Mouse (Mus musculus) bone marrow, adult 2 months (tissue): Measurements from ENCODE around the gene Grifin.

Experiments
- CTCF ChIP-seq: fragments of 200-500 bp; IDR thresholded peaks from 2 replicates; pipeline ENCODE4 v1.5.1; 2011; ENCODE audit warnings: low read length, control low read depth; ENCODE audit not compliant: control insufficient read depth, insufficient read depth
- POLR2A ChIP-seq: fragments of 200-500 bp; IDR thresholded peaks from 2 replicates; pipeline ENCODE4 v1.6.1; 2011; ENCODE audit warnings: low read depth, mild to moderate bottlenecking, control low read depth, low read length, borderline replicate concordance; ENCODE audit not compliant: control insufficient read depth

DNA sequence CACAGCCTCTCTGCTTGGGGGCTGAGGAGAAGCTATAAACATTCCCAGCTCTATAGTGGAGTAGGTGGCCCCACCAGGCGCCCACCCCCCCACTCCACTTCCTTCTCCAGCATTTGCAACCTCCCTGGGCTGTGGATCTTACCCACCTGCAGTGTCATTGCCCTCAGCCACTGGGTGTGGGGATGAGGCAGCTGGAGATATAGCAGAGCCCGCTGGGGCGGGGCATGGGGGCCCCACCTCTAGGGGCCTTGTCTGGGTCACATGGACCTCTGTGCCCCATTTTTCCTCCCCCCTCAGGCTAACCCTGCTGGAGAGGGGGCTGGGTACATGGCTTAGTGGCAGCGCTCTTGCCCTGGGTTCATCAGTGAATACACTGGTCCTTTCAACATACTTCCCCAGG lies at the start of gene Grifin:
- TF ChIP-seq CTCF, result no peak
- no peak for TF ChIP-seq POLR2A
